Mouse (Mus musculus) left cerebral cortex, adult 18-20 months (tissue): ENCODE data around the gene Adcy4. TPM values are rescaled to one million over a fixed set of nuclear protein-coding genes. Genes with fewer than 3 reads are reported as not detected.

Source experiments
- DNase-seq, 2 experiments: peaks; one replicate each; pipeline ENCODE4 v3.0.0; 2021 to 2022; ENCODE audit warnings: low spot score in 2 of 2, mixed read lengths in 1 of 2
- total RNA-seq, 2 experiments: library from RNA; stranded (reverse); gene quantifications; 2 replicates each; pipeline ENCODE4 v1.2.3; 2021

The Adcy4 gene
- total RNA-seq, 2 experiments from 2014 or later = 4.9 to 8.6 TPM

GRCm38 (mm10) chr14:55721700-55722437, 62.0 kb downstream of the Adcy4 start, which contains the start of gene Rabggta:
Rabggta (minus strand) TSS chr14:55722263.
- peak; percentile 92 to 94 for DNase-seq

- no peak for DNase-seq
Observed at GRCm38 (mm10) chr14:55721076-55721475, 62.8 kb downstream of the Adcy4 start.

GRCm38 (mm10) chr14:55720666-55721065, 63.2 kb downstream of the Adcy4 start:
- DNase-seq = no peak

- DNase-seq = peak in 1 of 2 experiments; percentile 9
Observed at GRCm38 (mm10) chr14:55719737-55720136, 64.2 kb downstream of the Adcy4 start.

Other genes with a start within 250 kb of the Adcy4 start
- gene Pck2, start 243.8 kb downstream of the Adcy4 start, total RNA-seq = 10 to 100 TPM; 27.6 to 37.2 TPM
- 10 to 100 TPM; 83.6 to 86.8 TPM for gene Dcaf11, start 224.1 kb downstream of the Adcy4 start, total RNA-seq
- not detected for gene A730061H03Rik, start 223.7 kb downstream of the Adcy4 start, total RNA-seq
- not detected for gene Fitm1, start 208.5 kb downstream of the Adcy4 start, total RNA-seq
- gene Psme1, start 206.0 kb downstream of the Adcy4 start, total RNA-seq = 10 to 100 TPM; 47.2 to 58.6 TPM
- 10 to 100 TPM; 44.7 to 58.2 TPM for gene Emc9, start 198.8 kb downstream of the Adcy4 start, total RNA-seq
- gene Psme2, start 193.0 kb downstream of the Adcy4 start, total RNA-seq = 10 to 100 TPM; 59.6 to 65.7 TPM
- gene Rnf31, start 192.4 kb downstream of the Adcy4 start, total RNA-seq = 10 to 100 TPM; 42.0 to 46.2 TPM
- 10 to 100 TPM; 11.7 to 11.8 TPM for gene Irf9, start 180.5 kb downstream of the Adcy4 start, total RNA-seq
- 1 to 10 TPM; 1.7 to 2.7 TPM for gene Rec8, start 166.1 kb downstream of the Adcy4 start, total RNA-seq
- gene Ipo4, start 148.1 kb downstream of the Adcy4 start, total RNA-seq = 100 to 1,000 TPM; 106 to 116 TPM
- gene Gm49378, start 146.2 kb downstream of the Adcy4 start, total RNA-seq = 1 to 10 TPM; 3.6 to 4.3 TPM
- gene Tm9sf1, start 140.3 kb downstream of the Adcy4 start, total RNA-seq = 10 to 100 TPM; 37.0 to 39.8 TPM
- gene Tssk4, start 133.9 kb downstream of the Adcy4 start, total RNA-seq = 1 to 10 TPM in 1 of 2 experiments, under 1 TPM in 1; 0.94 to 1.1 TPM
- gene Mdp1, start 123.6 kb downstream of the Adcy4 start, total RNA-seq = 10 to 100 TPM; 40.1 to 42.2 TPM
- gene Gmpr2, start 112.2 kb downstream of the Adcy4 start, total RNA-seq = 10 to 100 TPM; 20.1 to 22.8 TPM
- gene Nedd8, start 112.0 kb downstream of the Adcy4 start, total RNA-seq = 100 to 1,000 TPM; 318 to 349 TPM
- 10 to 100 TPM; 14.8 to 19.7 TPM for gene Tinf2, start 102.3 kb downstream of the Adcy4 start, total RNA-seq
- not detected for gene Tgm1, start 70.2 kb downstream of the Adcy4 start, total RNA-seq
- 10 to 100 TPM; 47.1 to 51.2 TPM for gene Rabggta, start 61.8 kb downstream of the Adcy4 start, total RNA-seq
- gene Dhrs1, start 38.4 kb downstream of the Adcy4 start, total RNA-seq = 10 to 100 TPM; 86.9 to 88.7 TPM
- gene Nop9, start 38.4 kb downstream of the Adcy4 start, total RNA-seq = 10 to 100 TPM; 10.7 to 11.6 TPM
- gene Cideb, start 25.6 kb downstream of the Adcy4 start, total RNA-seq = 1 to 10 TPM; 2.3 to 2.4 TPM
- gene Ltb4r2, start 22.7 kb downstream of the Adcy4 start, total RNA-seq = under 1 TPM; 0.26 to 0.52 TPM
- under 1 TPM in 1 of 2 experiments, not detected in 1; 0.33 TPM for gene Ltb4r1, start 18.1 kb downstream of the Adcy4 start, total RNA-seq
- 1 to 10 TPM in 1 of 2 experiments, under 1 TPM in 1; 0.44 to 1.7 TPM for gene Ripk3, start 4.8 kb upstream of the Adcy4 start, total RNA-seq
- gene Nfatc4, start 39.0 kb upstream of the Adcy4 start, total RNA-seq = 1 to 10 TPM; 3.0 to 3.3 TPM
- 1 to 10 TPM; 6.2 to 9.0 TPM for gene Nynrin, start 69.9 kb upstream of the Adcy4 start, total RNA-seq
- gene Cbln3, start 100.3 kb upstream of the Adcy4 start, total RNA-seq = under 1 TPM; 0.16 to 0.23 TPM
- gene Khnyn, start 100.9 kb upstream of the Adcy4 start, total RNA-seq = 10 to 100 TPM; 12.3 to 13.0 TPM
- 100 to 1,000 TPM in 1 of 2 experiments, 10 to 100 TPM in 1; 96.5 to 104 TPM for gene Sdr39u1, start 116.2 kb upstream of the Adcy4 start, total RNA-seq
- not detected for gene Cma1, start 160.6 kb upstream of the Adcy4 start, total RNA-seq
- not detected for gene Cma2, start 166.9 kb upstream of the Adcy4 start, total RNA-seq
- not detected for gene Mcpt1, start 233.9 kb upstream of the Adcy4 start, total RNA-seq
- not detected for gene Mcpt9, start 246.4 kb upstream of the Adcy4 start, total RNA-seq